Mouse (Mus musculus) MEL (cell line): Measurements from ENCODE around the gene Ndufs2. TPM values are rescaled to one million over a fixed set of nuclear protein-coding genes. Genes with fewer than 3 reads are reported as not detected.

Experiments
- DNase-seq: peaks from one replicate; pipeline ENCODE4 v3.0.0; 2011; ENCODE audit warnings: low read depth, low spot score
- H3K27ac ChIP-seq: 2 replicates; pipeline ENCODE4 v1.5.1; 2012; ENCODE audit warnings: low read depth, mild to moderate bottlenecking, control low read depth, low read length, moderate library complexity; ENCODE audit not compliant: control insufficient read depth
- H3K27me3 ChIP-seq, 2 experiments: fragments of 150-350 bp in 1 of 2; sonication (generic) in 1 of 2; 2 replicates each; pipeline ENCODE4 v1.6.1; 2012; ENCODE audit warnings: low read length in 2 of 2, mild to moderate bottlenecking in 2 of 2, improper control_type of control experiment in 1 of 2, moderate library complexity in 1 of 2; ENCODE audit not compliant: insufficient read depth in 2 of 2, control insufficient read depth in 1 of 2
- H3K36me3 ChIP-seq, 2 experiments: 2 replicates each; pipeline ENCODE4 v1.6.1; 2012 to 2014; ENCODE audit warnings: low read length in 2 of 2, improper control_type of control experiment in 1 of 2, inconsistent platforms in 1 of 2, mild to moderate bottlenecking in 1 of 2; ENCODE audit not compliant: insufficient read depth in 2 of 2, control insufficient read depth in 1 of 2
- H3K4me1 ChIP-seq, 2 experiments: fragments of 150-350 bp in 1 of 2; sonication (generic) in 1 of 2; 2 replicates each; pipeline ENCODE4 v1.6.1; 2012; ENCODE audit warnings: low read length in 2 of 2, improper control_type of control experiment in 1 of 2, mild to moderate bottlenecking in 1 of 2; ENCODE audit not compliant: insufficient read depth in 2 of 2, control insufficient read depth in 1 of 2
- H3K4me3 ChIP-seq, 2 experiments: fragments of 150-350 bp in 1 of 2; sonication (generic) in 1 of 2; 2 replicates each; pipeline ENCODE4 v1.5.1; 2012; ENCODE audit warnings: low read depth in 2 of 2, low read length in 2 of 2, mild to moderate bottlenecking in 2 of 2, moderate library complexity in 2 of 2, control low read depth in 1 of 2, improper control_type of control experiment in 1 of 2; ENCODE audit not compliant: control insufficient read depth in 1 of 2, insufficient read depth in 1 of 2
- H3K79me2 ChIP-seq: 2 replicates; pipeline ENCODE4 v1.6.1; 2012; ENCODE audit warnings: mild to moderate bottlenecking, low read length, moderate library complexity; ENCODE audit not compliant: control insufficient read depth, poor library complexity, insufficient read depth
- H3K9ac ChIP-seq: 2 replicates; pipeline ENCODE4 v1.6.1; 2012; ENCODE audit warnings: low read depth, mild to moderate bottlenecking, control low read depth, low read length, moderate library complexity; ENCODE audit not compliant: control insufficient read depth, poor library complexity, severe bottlenecking
- H3K9me3 ChIP-seq: fragments of 150-350 bp; sonication (generic); replicated peaks from 2 replicates; pipeline ENCODE4 v1.6.1; 2012; ENCODE audit warnings: mild to moderate bottlenecking, low read length, improper control_type of control experiment, moderate library complexity; ENCODE audit not compliant: insufficient read depth
- BHLHE40 ChIP-seq: IDR thresholded peaks from 2 replicates; pipeline ENCODE4 v1.6.1; 2012; ENCODE audit warnings: low read depth, mild to moderate bottlenecking, inconsistent platforms, low read length, improper control_type of control experiment, borderline replicate concordance
- CHD1 ChIP-seq: IDR thresholded peaks from 2 replicates; pipeline ENCODE4 v1.6.1; 2012; ENCODE audit warnings: low read depth, mild to moderate bottlenecking, inconsistent platforms, low read length, improper control_type of control experiment
- CHD2 ChIP-seq: IDR thresholded peaks from 2 replicates; pipeline ENCODE4 v1.6.1; 2011; ENCODE audit warnings: low read length, improper control_type of control experiment
- CTCF ChIP-seq, 3 experiments: IDR thresholded peaks in 2 of 3; conservative IDR thresholded peaks in 1 of 3; 2 replicates each; pipeline ENCODE4 v1.5.1; 2011 to 2012; ENCODE audit warnings: low read length in 3 of 3, low read depth in 2 of 3, mild to moderate bottlenecking in 2 of 3, improper control_type of control experiment in 1 of 3, inconsistent platforms in 1 of 3, mixed read lengths in 1 of 3, moderate library complexity in 1 of 3; ENCODE audit not compliant: control insufficient read depth in 1 of 3, insufficient read depth in 1 of 3, poor library complexity in 1 of 3, severe bottlenecking in 1 of 3
- ELF1 ChIP-seq: IDR thresholded peaks from 2 replicates; pipeline ENCODE4 v1.6.1; 2014; ENCODE audit warnings: low read depth, mild to moderate bottlenecking, inconsistent platforms, low read length, improper control_type of control experiment, moderate library complexity
- EP300 ChIP-seq, 2 experiments: IDR thresholded peaks; 2 replicates each; pipeline ENCODE4 v1.6.1; 2011; ENCODE audit warnings: improper control_type of control experiment in 2 of 2, low read length in 2 of 2, low read depth in 1 of 2, mild to moderate bottlenecking in 1 of 2
- JUND ChIP-seq: IDR thresholded peaks from 2 replicates; pipeline ENCODE4 v1.6.1; 2011; ENCODE audit warnings: low read depth, mild to moderate bottlenecking, improper control_type of control experiment, low read length
- MAX ChIP-seq: IDR thresholded peaks from 2 replicates; pipeline ENCODE4 v1.6.1; 2011; ENCODE audit warnings: low read length, improper control_type of control experiment
- MXI1 ChIP-seq: IDR thresholded peaks from 2 replicates; pipeline ENCODE4 v1.6.1; 2011; ENCODE audit warnings: mild to moderate bottlenecking, low read depth, low read length, improper control_type of control experiment
- MYC ChIP-seq: IDR thresholded peaks from 2 replicates; pipeline ENCODE4 v1.6.1; 2011; ENCODE audit warnings: low read depth, mild to moderate bottlenecking, low read length, improper control_type of control experiment, moderate library complexity
- NELFE ChIP-seq: IDR thresholded peaks from 2 replicates; pipeline ENCODE4 v1.6.1; 2011; ENCODE audit warnings: low read depth, low read length, improper control_type of control experiment
- POLR2A ChIP-seq, 2 experiments: IDR thresholded peaks; 2 replicates each; pipeline ENCODE4 v1.6.1; 2011 to 2012; ENCODE audit warnings: low read length in 2 of 2, mild to moderate bottlenecking in 2 of 2, control low read depth in 1 of 2, improper control_type of control experiment in 1 of 2, low read depth in 1 of 2, moderate library complexity in 1 of 2; ENCODE audit not compliant: control insufficient read depth in 1 of 2, insufficient read depth in 1 of 2, poor library complexity in 1 of 2
- RAD21 ChIP-seq: IDR thresholded peaks from 2 replicates; pipeline ENCODE4 v1.6.1; 2011; ENCODE audit warnings: mild to moderate bottlenecking, low read depth, low read length, improper control_type of control experiment
- SIN3A ChIP-seq: IDR thresholded peaks from 2 replicates; pipeline ENCODE4 v1.6.1; 2012; ENCODE audit warnings: low read length, improper control_type of control experiment, inconsistent platforms
- SMC3 ChIP-seq: IDR thresholded peaks from 2 replicates; pipeline ENCODE4 v1.6.1; 2011; ENCODE audit warnings: low read depth, low read length, improper control_type of control experiment
- TCF12 ChIP-seq: IDR thresholded peaks from 2 replicates; pipeline ENCODE4 v1.6.1; 2014; ENCODE audit warnings: low read depth, mild to moderate bottlenecking, inconsistent platforms, low read length, improper control_type of control experiment, moderate library complexity
- UBTF ChIP-seq: IDR thresholded peaks from 2 replicates; pipeline ENCODE4 v1.6.1; 2012; ENCODE audit warnings: low read depth, mild to moderate bottlenecking, inconsistent platforms, low read length, improper control_type of control experiment, moderate library complexity, borderline replicate concordance; ENCODE audit not compliant: insufficient read depth
- ZC3H11A ChIP-seq: IDR thresholded peaks from 2 replicates; pipeline ENCODE4 v1.6.1; 2012; ENCODE audit warnings: low read depth, mild to moderate bottlenecking, inconsistent platforms, low read length, improper control_type of control experiment
- ZKSCAN1 ChIP-seq: IDR thresholded peaks from 2 replicates; pipeline ENCODE4 v1.6.1; 2012; ENCODE audit warnings: low read depth, mild to moderate bottlenecking, inconsistent platforms, low read length, improper control_type of control experiment, moderate library complexity
- ZMIZ1 ChIP-seq: IDR thresholded peaks from 2 replicates; pipeline ENCODE4 v1.6.1; 2012; ENCODE audit warnings: low read depth, mild to moderate bottlenecking, inconsistent platforms, low read length, improper control_type of control experiment, moderate library complexity
- polyA plus RNA-seq, 2 experiments: library from polyadenylated mRNA; stranded (reverse) in 1 of 2; unstranded in 1 of 2; fragments of >175 nt in 1 of 2; fragments of >200 nt in 1 of 2; gene quantifications; 2 replicates each; pipeline versions ENCODE4 v1.2.1 to v1.2.4; 2012; ENCODE audit warnings: low replicate concordance in 2 of 2, low read depth in 1 of 2; ENCODE audit not compliant: insufficient read length in 2 of 2, insufficient read depth in 1 of 2, missing spikeins in 1 of 2
- total RNA-seq: library from RNA; depleted of rRNA; stranded (reverse); fragments of 300-350 nt; gene quantifications from 2 replicates; pipeline ENCODE4 v1.2.3, GENCODE M21; 2012

The Ndufs2 gene
- total and polyA plus RNA-seq, 3 experiments: 169 to 415 (median 292) TPM

DNA sequence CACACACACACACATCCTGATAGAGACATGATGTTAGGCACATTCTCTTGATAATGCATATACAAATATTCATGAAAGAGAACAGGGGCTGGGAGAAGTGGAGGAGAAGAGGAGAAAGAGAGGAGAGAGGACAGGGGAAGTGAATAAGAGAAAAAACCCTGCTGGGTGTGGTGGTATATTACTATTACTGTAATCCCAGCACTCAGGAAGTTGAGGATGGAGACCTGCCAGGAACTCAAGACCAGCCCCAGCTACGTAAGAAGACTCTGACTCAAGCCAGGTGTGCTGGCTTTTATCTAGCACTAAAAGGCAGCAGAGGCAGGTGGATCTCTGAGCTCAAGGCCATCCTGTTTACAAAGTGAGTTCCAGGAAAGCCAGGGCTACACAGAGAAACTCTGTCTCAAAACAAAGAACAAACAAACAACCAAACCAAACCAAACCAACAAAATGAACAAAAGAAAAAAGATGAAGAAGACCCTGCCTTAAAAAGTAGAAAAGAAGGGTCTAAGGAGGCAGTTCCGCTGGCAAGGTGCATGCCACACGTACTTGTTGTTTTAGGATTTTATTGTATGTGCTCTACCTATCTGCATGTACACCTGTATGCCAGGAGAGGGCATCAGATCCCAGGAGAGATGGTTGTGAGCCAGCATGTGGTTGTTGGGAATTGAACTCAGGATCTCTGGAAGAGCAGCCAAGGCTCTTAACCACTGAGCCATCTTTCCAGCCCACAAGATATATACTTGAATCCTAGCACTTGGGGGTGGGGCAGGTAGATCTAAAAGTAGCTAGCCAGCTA, 12.7 kb upstream of the Ndufs2 start:
- H3K27me3 ChIP-seq: peaks cover 0 to 2% of the 10 kb centered on the region in 2 experiments; a peak in 3 of 4 replicates
- H3K79me2 ChIP-seq: no peaks in the 10 kb centered on the region
- DNase-seq: no peak
- H3K4me3 ChIP-seq: no peak overlapping the region
- H3K27ac ChIP-seq: no peak overlapping the region
- H3K9me3 ChIP-seq: no peaks in the 10 kb centered on the region
- H3K36me3 ChIP-seq: peaks cover 0 to 11% of the 10 kb centered on the region in 2 experiments; a peak in 2 of 4 replicates
- TF ChIP-seq SMC3 (peak; percentile 23), SIN3A (no peak), POLR2A (IDR thresholded peaks at IDR 0.05; ENCODE audit: control insufficient read depth in 1 of 2, insufficient read depth in 1 of 2, low read depth in 1 of 2, low read length in 2 of 2, poor library complexity in 1 of 2) (no peak), UBTF (no peak), MXI1 (no peak), CTCF (IDR thresholded peaks at IDR 0.05 in 2 of 3, conservative IDR thresholded peaks at IDR 0.05 in 1 of 3; ENCODE audit: control insufficient read depth in 1 of 3, insufficient read depth in 1 of 3, low read depth in 2 of 3, low read length in 3 of 3, poor library complexity in 1 of 3, severe bottlenecking in 1 of 3) (peak in 2 of 3 experiments; percentile 8 to 36; a peak in 2 of 6 replicates), RAD21 (peak; percentile 17), TCF12 (no peak), ELF1 (no peak)
- peaks cover 4 to 20% of the 10 kb centered on the region in 2 experiments; a peak in 3 of 4 replicates for H3K4me1 ChIP-seq
- no peak overlapping the region for H3K9ac ChIP-seq

DNA sequence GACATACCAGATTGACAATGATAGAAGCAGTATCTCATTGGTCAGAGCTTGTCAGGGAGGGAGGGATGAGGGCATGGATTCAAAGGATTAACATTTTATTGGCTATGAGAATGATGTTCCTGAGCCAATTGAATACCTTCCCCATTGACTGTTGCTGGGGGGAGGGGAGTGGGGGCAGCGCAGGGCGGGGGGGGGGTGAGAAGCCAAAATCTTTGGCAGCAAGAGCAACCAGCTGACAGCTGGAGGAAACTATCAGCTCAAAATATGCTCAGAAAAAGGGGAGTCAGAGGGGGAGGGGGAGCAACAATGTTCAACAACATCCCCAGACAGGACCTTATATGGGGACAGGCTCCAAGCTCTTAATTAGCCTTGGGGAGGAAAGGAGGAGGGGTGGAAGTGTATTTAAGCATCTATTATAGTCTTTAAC, 12.0 kb upstream of the Ndufs2 start:
- H3K4me3 ChIP-seq: no peak overlapping the region
- peaks cover 0 to 2% of the 10 kb centered on the region in 2 experiments; a peak in 3 of 4 replicates for H3K27me3 ChIP-seq
- no peaks in the 10 kb centered on the region for H3K79me2 ChIP-seq
- no peak overlapping the region for H3K9ac ChIP-seq
- peaks cover 4 to 17% of the 10 kb centered on the region in 2 experiments; a peak in 3 of 4 replicates for H3K4me1 ChIP-seq
- no peak overlapping the region for H3K27ac ChIP-seq
- H3K9me3 ChIP-seq: no peaks in the 10 kb centered on the region
- DNase-seq: no peak
- H3K36me3 ChIP-seq: peaks cover 0 to 9% of the 10 kb centered on the region in 2 experiments; a peak in 2 of 4 replicates
- TF ChIP-seq ZKSCAN1: no peak
- TF ChIP-seq MYC: no peak
- TF ChIP-seq NELFE: no peak
- no peak for TF ChIP-seq ZC3H11A
- no peak for TF ChIP-seq CHD2
- TF ChIP-seq MXI1: no peak
- TF ChIP-seq BHLHE40: no peak
- TF ChIP-seq CHD1: no peak
- no peak for TF ChIP-seq JUND
- TF ChIP-seq MAX: no peak
- no peak for TF ChIP-seq ZMIZ1
- TF ChIP-seq EP300 (IDR thresholded peaks at IDR 0.05; ENCODE audit: low read depth in 1 of 2, low read length in 2 of 2): no peak
